Mouse (Mus musculus) forebrain, embryonic 15.5 days (tissue): Measurements from ENCODE around the gene Gm9195. TPM values are rescaled to one million over a fixed set of nuclear protein-coding genes. Genes with fewer than 3 reads are reported as not detected.

Source experiments
- ATAC-seq: fragments of 200-750 bp; cut with Nextera tagmentation; replicated peaks from 2 replicates; pipeline ENCODE4 v1.8.0; 2017; ENCODE audit warnings: mild to moderate bottlenecking, moderate TSS enrichment, moderate library complexity
- H3K27ac ChIP-seq: fragments of 300-500 bp; sonication (generic); replicated peaks from 2 replicates; pipeline ENCODE4 v1.5.1; 2015; ENCODE audit warnings: mild to moderate bottlenecking, inconsistent platforms
- H3K27me3 ChIP-seq: fragments of 300-500 bp; sonication (generic); 2 replicates; pipeline ENCODE4 v1.6.1; 2015; ENCODE audit warnings: inconsistent platforms
- H3K36me3 ChIP-seq: fragments of 300-500 bp; sonication (generic); 2 replicates; pipeline ENCODE4 v1.6.1; 2015; ENCODE audit warnings: mild to moderate bottlenecking, inconsistent platforms
- H3K4me1 ChIP-seq: fragments of 300-500 bp; sonication (generic); 2 replicates; pipeline ENCODE4 v1.6.1; 2015; ENCODE audit warnings: inconsistent platforms
- H3K4me2 ChIP-seq: fragments of 300-500 bp; sonication (generic); replicated peaks from 2 replicates; pipeline ENCODE4 v1.6.1; 2015; ENCODE audit warnings: mild to moderate bottlenecking, inconsistent platforms
- H3K4me3 ChIP-seq: fragments of 300-500 bp; sonication (generic); 2 replicates; pipeline ENCODE4 v1.5.1; 2015; ENCODE audit warnings: mild to moderate bottlenecking, inconsistent platforms
- H3K9ac ChIP-seq: fragments of 300-500 bp; sonication (generic); replicated peaks from 2 replicates; pipeline ENCODE4 v1.6.1; 2015; ENCODE audit warnings: mild to moderate bottlenecking, inconsistent platforms
- H3K9me3 ChIP-seq: fragments of 300-500 bp; sonication (generic); 2 replicates; pipeline ENCODE4 v1.6.1; 2016; ENCODE audit warnings: inconsistent platforms
- WGBS: fragments of 180-500 bp; shearing (Covaris S2); methylation state at CpG from one replicate; pipeline ENCODE4 v1.1.7; 2015; ENCODE audit warnings: mixed read lengths; 5-methylcytosine and 5-hydroxymethylcytosine counted together
- polyA plus RNA-seq: library from polyadenylated mRNA; unstranded; fragments of >200 nt; fragmentation: Nextera tagmentation; extraction: Ambion mirVana; gene quantifications from 2 replicates; pipeline ENCODE4 v1.2.1, GENCODE M21; 2015

The Gm9195 gene
- not detected in 2 replicates for polyA plus RNA-seq

DNA sequence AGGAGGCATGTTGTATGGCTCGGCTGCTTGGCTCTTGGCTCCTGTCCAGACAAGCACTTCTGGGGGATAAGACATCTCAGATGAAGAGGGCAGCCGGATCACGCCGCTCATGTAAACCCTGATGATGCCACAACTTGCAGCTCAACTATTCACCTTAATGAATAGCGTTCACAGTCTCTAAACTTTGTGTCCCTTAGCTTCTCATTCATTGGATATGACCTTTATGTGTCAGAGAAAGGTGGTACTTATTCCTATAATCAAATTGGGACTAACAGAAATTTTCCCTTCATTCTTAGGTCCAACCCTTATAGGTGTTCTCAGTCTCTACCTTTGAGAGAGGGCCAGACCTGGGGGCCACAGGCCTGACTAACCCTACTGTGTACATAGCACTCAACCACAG is at the start of gene Gm9195:
Gene Gm9195, minus strand, starts transcription at position 101 of the 400 bp plus-strand sequence.
- Histone ChIP-seq H3K4me3 (no peak within 1 kb of the TSS), H3K9ac (no peak within 1 kb of the TSS), H3K4me2 (no peak within 1 kb of the TSS), H3K9me3 (no peaks in the 10 kb centered on the region), H3K27me3 (no peaks in the 10 kb centered on the region), H3K27ac (no peak within 1 kb of the TSS), H3K36me3 (no peaks in the 10 kb centered on the region), H3K4me1 (no peaks in the 10 kb centered on the region)
- ATAC-seq, result no peak
- 74% methylated on average over 5 of the region's 5 CpGs for WGBS

GRCm38 (mm10) chr14:72536392-72537017 is 44.9 kb upstream of the Gm9195 start:
- no peaks in the 10 kb centered on the region for H3K9me3 ChIP-seq
- peaks cover 8% of the 10 kb centered on the region; the same call in 1 of the 2 replicates for H3K27me3 ChIP-seq
- H3K4me2 ChIP-seq, result no peak overlapping the region
- H3K27ac ChIP-seq, result no peak overlapping the region
- H3K4me3 ChIP-seq, result no peak overlapping the region
- peaks cover 9% of the 10 kb centered on the region for H3K4me1 ChIP-seq
- no peak for ATAC-seq
- H3K9ac ChIP-seq, result no peak overlapping the region
- WGBS, result 87% methylated on average over 5 of the region's 5 CpGs
- H3K36me3 ChIP-seq, result peaks cover 18% of the 10 kb centered on the region

DNA sequence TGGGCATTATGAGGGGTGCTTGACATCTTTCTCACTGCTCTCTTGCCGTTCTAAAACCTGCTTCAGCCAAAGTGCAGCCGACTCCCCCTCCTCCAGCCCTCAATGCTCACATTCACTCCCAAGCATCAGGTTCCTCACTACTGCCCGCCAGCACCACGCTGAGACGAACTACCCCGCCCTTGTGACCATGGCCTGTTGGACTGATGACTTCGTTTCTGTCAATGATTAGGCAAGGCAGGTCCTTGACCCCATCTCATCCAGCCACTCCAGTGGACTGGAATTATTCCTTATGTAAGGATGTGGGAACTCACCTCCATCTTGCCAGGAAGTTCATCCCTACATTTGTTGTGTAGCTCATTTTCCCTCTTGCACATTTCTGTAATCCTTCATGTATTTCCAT is 42.2 kb upstream of the Gm9195 start:
- no peak overlapping the region for H3K27ac ChIP-seq
- peaks cover 9% of the 10 kb centered on the region for H3K4me1 ChIP-seq
- no peak overlapping the region for H3K4me3 ChIP-seq
- 79% methylated on average over 7 of the region's 7 CpGs for WGBS
- peaks cover 2% of the 10 kb centered on the region; the same call in 1 of the 2 replicates for H3K36me3 ChIP-seq
- no peak overlapping the region for H3K4me2 ChIP-seq
- ATAC-seq, result no peak
- no peaks in the 10 kb centered on the region for H3K9me3 ChIP-seq
- H3K9ac ChIP-seq, result no peak overlapping the region
- peaks cover 8% of the 10 kb centered on the region; the same call in 1 of the 2 replicates for H3K27me3 ChIP-seq

DNA sequence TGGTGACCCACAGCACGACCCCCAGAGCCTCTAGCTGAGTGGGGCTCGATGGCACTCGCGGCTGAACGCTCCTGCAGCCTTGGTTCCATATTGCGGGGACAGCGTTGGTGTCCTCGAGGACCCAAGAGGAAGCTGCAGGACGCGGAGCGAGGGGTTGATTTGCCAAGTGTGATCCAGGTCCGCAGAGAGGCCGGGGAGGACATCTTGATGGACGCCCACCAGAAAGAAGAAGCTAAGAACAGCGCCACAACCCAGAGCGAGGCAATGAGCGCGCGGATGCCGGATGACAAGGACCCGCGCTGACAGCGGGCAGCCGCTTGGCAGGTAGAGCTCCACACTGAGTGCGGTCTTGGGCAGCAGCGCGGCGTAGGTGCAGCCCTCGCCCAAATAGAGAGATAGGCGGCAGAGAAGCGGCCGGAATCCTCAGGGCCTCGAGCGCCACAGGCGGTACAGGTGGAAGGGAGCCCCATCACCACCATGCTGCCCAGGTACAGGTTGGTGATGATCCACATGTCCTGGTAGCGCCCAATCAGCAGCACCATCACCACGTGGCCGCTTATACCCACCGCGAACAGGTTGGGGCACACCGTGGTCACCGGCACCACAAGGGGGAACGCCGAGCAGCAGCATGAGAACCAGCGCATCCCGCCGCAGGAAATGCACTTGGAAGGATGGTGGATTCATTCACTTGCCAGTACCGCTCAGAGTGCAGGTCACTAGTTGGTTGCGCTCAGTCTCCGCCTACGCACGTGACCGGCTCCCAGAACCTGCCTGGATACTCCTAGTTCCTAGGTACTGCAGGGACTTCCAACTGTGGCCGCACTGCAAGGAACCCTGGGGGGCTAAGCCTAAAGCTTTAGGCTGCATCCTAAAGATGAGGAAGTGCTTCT is 40.6 kb upstream of the Gm9195 start:
- Histone ChIP-seq H3K9me3 (no peaks in the 10 kb centered on the region), H3K27me3 (peaks cover 8% of the 10 kb centered on the region; the same call in 1 of the 2 replicates), H3K27ac (no peak overlapping the region), H3K9ac (peak overlapping the region; percentile 54), H3K36me3 (no peaks in the 10 kb centered on the region), H3K4me2 (peak overlapping the region; percentile 98), H3K4me1 (peaks cover 9% of the 10 kb centered on the region), H3K4me3 (peak overlapping the region; percentile 51)
- peak; percentile 84 for ATAC-seq
- 3% methylated on average over 54 of the region's 54 CpGs for WGBS

- 82% methylated on average over 1 of the region's 1 CpGs for WGBS
- no peak overlapping the region for H3K4me2 ChIP-seq
- H3K27me3 ChIP-seq, result peaks cover 6% of the 10 kb centered on the region; the same call in 1 of the 2 replicates
- no peaks in the 10 kb centered on the region for H3K36me3 ChIP-seq
- H3K27ac ChIP-seq, result no peak overlapping the region
- no peak for ATAC-seq
- no peak overlapping the region for H3K9ac ChIP-seq
- no peak overlapping the region for H3K4me3 ChIP-seq
- H3K9me3 ChIP-seq, result no peaks in the 10 kb centered on the region
- peaks cover 6% of the 10 kb centered on the region for H3K4me1 ChIP-seq
Measured at GRCm38 (mm10) chr14:72527126-72527525, 35.5 kb upstream of the Gm9195 start.

- no peak overlapping the region for H3K4me2 ChIP-seq
- no peak overlapping the region for H3K9ac ChIP-seq
- H3K4me1 ChIP-seq, result no peaks in the 10 kb centered on the region
- H3K9me3 ChIP-seq, result no peaks in the 10 kb centered on the region
- H3K36me3 ChIP-seq, result no peaks in the 10 kb centered on the region
- 67% methylated on average over 2 of the region's 2 CpGs for WGBS
- H3K27ac ChIP-seq, result no peak overlapping the region
- ATAC-seq, result no peak
- H3K4me3 ChIP-seq, result no peak overlapping the region
- H3K27me3 ChIP-seq, result no peaks in the 10 kb centered on the region
Measured at GRCm38 (mm10) chr14:72519561-72519960, 27.9 kb upstream of the Gm9195 start.

DNA sequence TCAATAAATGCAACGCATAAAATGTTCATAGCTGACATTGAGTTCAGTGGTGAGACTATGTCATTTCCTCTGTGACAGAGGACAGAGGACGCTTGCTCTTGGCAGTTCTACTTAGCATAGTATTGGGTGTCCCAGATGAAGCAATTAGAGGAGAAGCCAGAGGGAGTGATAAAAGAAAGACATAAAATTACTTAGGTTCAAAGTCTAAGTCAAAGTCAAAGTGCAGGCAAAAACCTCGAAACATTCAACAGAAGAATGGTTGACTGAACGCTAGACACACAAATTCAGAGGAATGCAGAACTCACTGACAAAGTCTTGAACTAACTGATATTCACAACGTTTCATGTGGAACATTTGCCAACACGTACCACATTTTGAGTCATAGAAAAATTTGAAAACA is 27.1 kb upstream of the Gm9195 start:
- no peaks in the 10 kb centered on the region for H3K4me1 ChIP-seq
- no peaks in the 10 kb centered on the region for H3K36me3 ChIP-seq
- no peak overlapping the region for H3K9ac ChIP-seq
- H3K27ac ChIP-seq, result no peak overlapping the region
- H3K27me3 ChIP-seq, result no peaks in the 10 kb centered on the region
- WGBS, result 86% methylated on average over 6 of the region's 6 CpGs
- H3K4me2 ChIP-seq, result no peak overlapping the region
- H3K9me3 ChIP-seq, result no peaks in the 10 kb centered on the region
- no peak overlapping the region for H3K4me3 ChIP-seq
- no peak for ATAC-seq

DNA sequence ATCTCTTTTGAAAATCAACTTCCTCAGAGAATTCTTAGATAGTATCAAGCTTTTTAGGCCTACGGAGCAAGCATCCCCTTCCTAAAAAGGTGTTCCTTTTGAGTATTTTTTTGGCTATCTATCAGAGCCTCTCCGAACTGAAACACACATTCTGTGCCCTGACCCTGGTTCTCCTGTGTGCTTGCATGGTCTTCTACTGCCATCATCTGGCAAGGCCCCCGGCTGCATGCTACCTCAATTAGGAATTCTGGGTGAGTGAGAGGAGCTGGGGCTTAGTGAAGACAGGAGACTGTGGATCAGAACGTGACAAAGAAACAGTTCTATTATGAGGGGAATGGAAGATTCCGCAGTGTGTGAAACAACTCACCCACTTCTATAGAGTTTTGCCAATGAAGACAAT is 24.7 kb upstream of the Gm9195 start:
- Histone ChIP-seq H3K4me1 (no peaks in the 10 kb centered on the region), H3K36me3 (no peaks in the 10 kb centered on the region), H3K4me2 (no peak overlapping the region), H3K27ac (no peak overlapping the region), H3K9me3 (no peaks in the 10 kb centered on the region), H3K27me3 (no peaks in the 10 kb centered on the region), H3K4me3 (no peak overlapping the region), H3K9ac (no peak overlapping the region)
- ATAC-seq, result no peak; the same call in 1 of the 2 replicates
- 24% methylated on average over 5 of the region's 5 CpGs for WGBS

GRCm38 (mm10) chr14:72506723-72507420 is 15.2 kb upstream of the Gm9195 start:
- Histone ChIP-seq H3K4me1 (peaks cover 9% of the 10 kb centered on the region), H3K9ac (no peak overlapping the region), H3K4me3 (peak overlapping the region; percentile 12), H3K27ac (no peak overlapping the region), H3K36me3 (no peaks in the 10 kb centered on the region), H3K27me3 (no peaks in the 10 kb centered on the region), H3K9me3 (no peaks in the 10 kb centered on the region), H3K4me2 (peak overlapping the region; percentile 41)
- WGBS, result 10% methylated on average over 11 of the region's 11 CpGs
- ATAC-seq, result no peak; the same call in 1 of the 2 replicates

DNA sequence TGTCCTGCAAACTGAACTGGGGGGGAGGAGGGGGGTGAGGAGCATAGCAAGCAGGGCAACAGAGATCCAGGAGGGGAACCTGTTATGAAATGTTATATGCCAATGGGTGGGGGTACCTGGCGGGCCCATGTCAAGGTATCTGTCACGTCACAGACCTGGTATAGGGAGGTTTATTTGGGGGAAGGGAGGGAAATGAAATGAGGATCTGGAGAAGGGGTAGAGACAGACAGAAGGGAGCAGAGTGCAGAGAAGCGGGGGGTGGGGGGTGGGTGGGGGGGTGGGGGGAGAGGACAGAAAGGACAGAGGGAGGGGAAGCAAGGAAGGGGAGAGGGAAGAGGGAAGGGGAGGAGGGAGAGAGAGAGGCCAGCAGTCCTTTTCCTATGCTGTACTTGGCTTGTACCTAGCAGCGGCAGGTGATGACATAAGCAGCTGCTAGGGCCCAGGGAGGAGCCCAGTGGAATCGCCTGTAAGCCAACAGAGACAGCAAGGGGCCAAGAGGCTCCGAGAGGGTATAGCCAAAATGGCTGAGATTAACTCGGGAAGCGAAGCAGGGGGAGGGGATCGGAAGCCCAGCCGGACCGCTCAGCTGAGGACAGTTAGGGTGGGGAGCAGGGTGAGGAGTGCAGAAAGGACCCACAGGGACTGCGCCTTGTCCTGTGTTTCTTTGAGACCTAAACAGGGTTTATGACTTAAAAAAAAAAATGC is 14.5 kb upstream of the Gm9195 start:
- no peak overlapping the region for H3K9ac ChIP-seq
- no peaks in the 10 kb centered on the region for H3K36me3 ChIP-seq
- no peaks in the 10 kb centered on the region for H3K27me3 ChIP-seq
- peak overlapping the region; percentile 12 for H3K4me3 ChIP-seq
- peaks cover 9% of the 10 kb centered on the region for H3K4me1 ChIP-seq
- H3K27ac ChIP-seq, result no peak overlapping the region
- ATAC-seq, result peak; percentile 46; the same call in 1 of the 2 replicates
- H3K9me3 ChIP-seq, result no peaks in the 10 kb centered on the region
- 10% methylated on average over 12 of the region's 12 CpGs for WGBS
- peak overlapping the region; percentile 41 for H3K4me2 ChIP-seq

GRCm38 (mm10) chr14:72504985-72505384 is 13.3 kb upstream of the Gm9195 start:
- no peak for ATAC-seq
- 85% methylated on average over 1 of the region's 1 CpGs for WGBS

More at GRCm38 (mm10) chr14:72504985-72505384, 13.3 kb upstream of the Gm9195 start:
- Histone ChIP-seq H3K36me3 (no peaks in the 10 kb centered on the region), H3K9ac (no peak overlapping the region), H3K27me3 (no peaks in the 10 kb centered on the region), H3K4me3 (no peak overlapping the region), H3K4me1 (peaks cover 9% of the 10 kb centered on the region), H3K27ac (no peak overlapping the region), H3K4me2 (no peak overlapping the region), H3K9me3 (no peaks in the 10 kb centered on the region)
